Mouse (Mus musculus) right cerebral cortex, adult 18-20 months (tissue): ENCODE results near the gene Copa.

Experiments used
- DNase-seq: peaks from one replicate; pipeline ENCODE4 v3.0.0; 2022; ENCODE audit warnings: mixed read lengths

Copa gene

DNA sequence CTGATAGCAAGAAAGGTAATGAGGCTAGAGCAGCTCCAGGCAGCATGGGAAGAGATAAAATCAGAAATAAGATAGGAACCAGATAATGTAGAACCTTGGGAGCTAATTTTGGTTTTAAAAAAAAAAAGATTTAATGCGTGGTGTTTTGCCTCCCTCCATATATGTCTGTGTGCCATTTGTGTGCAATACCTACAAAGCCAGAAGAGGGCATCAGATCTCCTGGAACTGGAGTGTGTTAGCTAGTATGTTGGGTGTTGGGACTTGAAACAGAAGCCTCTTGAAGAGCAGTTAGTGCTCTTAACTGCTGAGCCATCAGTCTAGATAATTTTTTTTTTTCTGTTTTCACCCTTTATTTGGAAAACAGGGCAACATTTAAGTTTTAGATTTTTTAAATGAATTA, 61.2 kb downstream of the Copa start:
- peak; percentile 68 for DNase-seq

DNA sequence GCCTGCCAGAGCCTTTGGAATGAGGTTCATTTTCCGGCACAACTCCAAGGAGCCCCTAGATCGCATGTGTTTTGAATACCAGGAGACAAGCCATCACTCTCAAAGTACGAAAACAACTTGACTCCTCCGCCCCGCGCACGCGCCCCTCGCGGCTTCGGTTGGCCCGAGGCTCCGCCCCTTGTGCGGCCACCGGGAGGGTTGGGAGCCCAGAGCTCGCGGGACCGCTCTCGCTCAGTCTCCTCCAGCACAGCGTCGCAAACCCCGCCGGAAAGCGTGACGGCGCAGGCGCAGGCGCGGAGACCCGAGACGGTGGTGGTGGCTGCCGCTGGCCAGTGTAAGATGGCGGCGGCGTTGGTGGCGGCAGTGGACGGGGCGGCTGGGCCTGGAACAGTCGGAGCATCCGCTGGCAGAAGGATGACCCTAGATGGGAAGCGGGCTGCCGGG, 65.5 kb downstream of the Copa start, which contains the start of gene Dcaf8:
Dcaf8 (plus strand) TSS at position 250 of the 444 bp plus-strand sequence.
- peak; percentile 97 for DNase-seq

DNA sequence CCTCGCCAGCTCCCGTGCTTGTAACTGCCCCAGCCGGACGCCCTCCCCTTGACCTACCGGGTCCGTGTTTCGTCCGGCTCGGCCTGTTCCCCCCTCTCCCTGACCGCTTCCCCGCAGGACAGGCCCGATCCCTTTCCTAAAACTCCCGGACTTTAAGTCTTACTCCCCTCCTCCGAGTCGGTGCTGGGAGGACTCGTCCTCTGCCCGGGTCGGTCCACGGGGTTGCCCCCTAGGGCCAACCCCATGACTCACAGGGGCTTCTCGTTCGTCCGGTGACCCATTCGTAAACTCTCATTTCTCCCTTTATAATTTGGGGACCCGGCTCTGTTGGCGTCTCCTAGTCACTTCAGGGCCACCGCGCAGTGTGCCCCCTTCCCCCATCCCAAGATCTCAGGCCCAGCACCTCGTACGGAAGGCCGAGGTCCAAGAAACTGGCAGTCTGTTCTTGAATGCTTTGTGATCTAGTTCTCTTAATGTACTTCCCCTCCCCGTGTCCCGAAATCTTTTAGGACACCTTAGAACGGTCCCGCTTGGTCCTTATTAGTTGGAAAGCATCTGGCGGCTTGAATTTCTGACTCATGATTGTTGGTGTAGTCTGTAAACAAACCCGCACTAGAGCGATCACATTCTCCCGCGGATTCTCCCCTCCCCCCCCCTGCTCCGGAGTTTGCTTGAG, 66.1 kb downstream of the Copa start:
- peak; percentile 30 for DNase-seq

DNA sequence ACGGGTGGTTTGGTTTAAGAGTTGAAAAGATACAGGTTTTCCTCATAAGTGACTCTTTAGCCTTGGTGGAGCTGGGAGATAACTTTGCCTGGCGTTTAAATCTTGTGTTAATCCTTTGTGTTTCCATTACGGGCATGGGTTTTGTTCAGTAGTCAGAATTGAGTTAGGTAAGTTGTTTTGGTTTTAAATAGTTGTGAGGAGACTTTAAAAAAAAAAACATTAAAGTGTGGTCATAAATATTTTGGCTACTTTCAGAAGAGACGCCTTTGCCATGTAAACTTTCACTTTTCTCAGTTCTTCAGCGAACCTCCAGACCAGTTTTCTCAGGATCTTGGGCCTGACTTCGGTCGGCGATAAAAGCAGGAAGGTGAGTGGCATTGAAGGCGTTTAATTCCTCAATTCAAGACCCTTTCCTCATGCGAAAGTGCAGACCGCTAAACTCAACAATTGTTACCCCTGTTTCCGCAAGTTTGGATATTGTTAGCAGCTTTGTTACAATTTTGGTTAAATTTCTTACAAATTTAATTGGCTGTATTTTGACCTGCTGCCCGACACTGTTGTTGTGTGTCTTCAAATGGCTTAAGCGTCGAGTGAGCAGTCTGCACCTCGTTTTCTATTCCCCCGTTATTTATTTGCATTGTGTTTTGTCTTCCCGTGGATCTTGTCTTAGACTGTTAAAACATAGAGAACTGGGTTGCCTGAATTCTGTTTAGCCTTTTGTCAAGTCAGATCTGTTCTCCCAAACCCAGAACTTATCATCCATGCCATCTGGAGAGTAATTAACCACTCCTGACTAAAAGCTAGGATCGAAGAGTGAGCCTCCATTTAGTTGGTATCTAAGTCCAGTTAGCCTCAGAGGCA, 66.9 kb downstream of the Copa start:
- DNase-seq = no peak

DNA sequence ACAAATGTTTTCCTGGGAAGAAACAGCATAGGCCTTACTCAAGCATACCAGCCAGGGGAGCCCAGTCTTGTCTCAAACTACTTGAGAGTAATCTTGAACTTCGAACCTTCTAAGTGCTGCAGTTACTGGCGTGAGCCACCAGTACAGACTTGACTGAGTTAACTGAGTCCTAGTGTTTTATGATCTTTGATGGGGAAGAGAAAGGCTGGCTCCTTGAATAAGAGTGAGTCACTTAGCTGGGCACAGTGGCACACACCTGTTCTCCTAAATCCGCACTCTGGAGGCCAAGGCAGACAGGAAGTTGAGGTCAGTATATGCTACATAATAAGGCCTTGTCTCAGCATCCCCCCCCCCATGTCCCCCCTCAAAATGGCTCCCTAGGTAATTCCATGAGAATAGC, 72.2 kb downstream of the Copa start:
- DNase-seq = no peak

DNA sequence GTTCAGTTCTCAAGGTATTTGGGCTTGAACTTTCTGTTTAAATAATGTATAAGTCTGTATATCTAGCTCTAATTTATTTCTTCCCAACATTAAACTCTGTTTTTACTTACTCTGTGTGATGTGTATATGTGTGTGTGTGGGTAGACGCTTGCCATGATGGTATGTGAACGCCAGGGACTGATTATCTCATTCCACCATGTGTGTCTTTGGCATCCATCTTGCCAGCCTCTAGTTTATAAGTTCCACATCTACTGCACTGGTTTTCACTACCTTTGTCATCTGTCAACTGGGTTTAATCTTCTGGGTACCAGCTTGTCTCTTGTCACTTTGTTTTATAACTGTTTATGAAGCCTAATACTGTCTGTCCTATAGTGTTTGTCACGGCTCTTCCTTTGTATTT, 73.2 kb downstream of the Copa start:
- DNase-seq = no peak

DNA sequence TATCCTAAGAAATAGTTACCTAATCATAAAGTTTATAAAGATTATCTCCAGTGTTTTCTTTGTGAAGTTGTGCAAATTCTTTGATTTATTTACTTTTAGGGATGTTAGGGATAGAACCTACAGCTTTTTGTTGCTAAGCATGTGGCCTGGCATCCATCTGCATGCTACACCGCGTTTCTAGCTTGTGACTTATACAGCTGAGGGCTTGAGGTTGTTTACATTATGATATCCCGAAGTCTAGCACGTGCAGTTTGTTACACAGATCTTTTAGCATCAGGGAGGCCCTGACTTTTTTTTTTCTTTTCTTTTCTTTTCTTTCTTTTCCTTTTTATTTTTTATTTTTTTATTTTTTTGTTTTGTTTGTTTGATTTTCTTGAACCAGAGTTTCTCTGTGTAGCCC, 77.6 kb downstream of the Copa start:
- DNase-seq = no peak

DNA sequence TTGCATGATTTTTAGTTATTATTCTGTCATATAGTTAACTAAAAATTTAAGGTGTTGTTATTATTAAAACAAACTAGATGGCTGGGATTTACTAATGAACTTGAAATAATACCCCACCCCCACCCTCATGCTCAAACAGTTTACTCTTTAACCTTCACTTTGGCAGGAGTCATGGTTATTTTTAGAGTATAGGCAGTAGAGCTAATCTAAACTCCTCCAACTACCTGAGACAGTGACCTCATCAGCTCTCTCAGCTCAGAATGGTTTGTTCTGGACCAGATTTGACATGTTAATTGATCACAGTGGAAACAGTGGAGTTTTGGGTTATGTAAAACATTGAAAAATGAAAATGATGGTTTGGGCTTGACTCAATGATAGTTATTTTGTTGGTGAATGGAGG, 78.2 kb downstream of the Copa start:
- no peak for DNase-seq

DNA sequence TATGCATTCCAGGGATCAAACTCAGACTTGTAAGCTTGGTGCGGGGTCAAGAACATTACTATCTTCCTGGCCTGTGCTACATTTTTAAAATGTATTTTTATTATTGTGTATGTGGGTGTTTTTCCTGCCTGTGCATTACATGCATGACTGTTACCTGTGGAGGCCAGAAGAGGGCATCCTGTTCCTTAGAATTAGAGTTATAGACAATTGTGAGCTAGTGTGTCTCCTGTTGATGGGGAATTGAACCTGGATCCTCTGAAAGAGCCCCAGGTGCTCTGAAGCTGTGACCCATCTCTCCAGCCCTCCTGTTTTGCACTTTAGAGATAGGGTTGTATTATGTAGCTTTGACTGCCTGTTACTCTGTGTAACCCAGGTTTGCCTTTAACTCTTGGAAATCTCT, 79.7 kb downstream of the Copa start:
- DNase-seq = peak; percentile 43

DNA sequence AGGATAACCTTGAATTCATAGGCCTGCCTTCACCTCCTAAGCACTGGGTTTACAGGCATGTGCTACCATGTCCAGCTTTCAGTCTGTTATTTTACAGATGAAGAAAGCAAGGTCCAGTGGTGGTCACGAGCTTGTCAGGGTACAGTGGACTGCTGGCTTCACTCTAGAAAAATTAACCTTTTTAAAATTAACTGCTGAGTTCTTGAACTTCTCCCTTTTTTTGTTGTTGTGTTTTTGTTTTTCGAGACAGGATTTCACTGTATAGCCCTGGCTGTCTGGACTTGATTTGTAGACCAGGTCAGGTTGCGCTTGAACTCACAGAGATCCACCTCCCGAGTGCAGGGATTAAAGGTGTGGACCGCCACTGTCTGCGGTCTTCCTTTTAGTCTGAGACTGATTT, 80.6 kb downstream of the Copa start:
- DNase-seq = no peak

DNA sequence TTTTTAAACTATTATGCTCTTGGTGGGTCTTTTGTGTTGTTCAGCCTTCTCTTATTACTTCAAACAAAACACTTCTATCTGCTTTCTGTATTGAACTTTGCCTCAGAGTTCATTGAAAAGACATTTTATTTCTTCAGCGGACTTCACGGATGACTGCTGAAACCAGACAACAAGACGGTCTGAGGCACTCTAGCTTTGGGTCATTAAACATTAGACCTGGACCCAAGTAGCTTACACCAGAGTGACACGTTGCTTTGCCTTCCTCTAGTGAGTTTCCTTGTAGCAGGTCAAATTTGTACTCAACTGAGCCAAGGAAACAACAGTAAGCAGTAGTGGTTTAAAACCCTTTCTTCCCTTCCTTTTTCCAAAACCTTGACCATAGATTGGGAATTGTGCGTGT, 85.6 kb downstream of the Copa start:
- DNase-seq = no peak

DNA sequence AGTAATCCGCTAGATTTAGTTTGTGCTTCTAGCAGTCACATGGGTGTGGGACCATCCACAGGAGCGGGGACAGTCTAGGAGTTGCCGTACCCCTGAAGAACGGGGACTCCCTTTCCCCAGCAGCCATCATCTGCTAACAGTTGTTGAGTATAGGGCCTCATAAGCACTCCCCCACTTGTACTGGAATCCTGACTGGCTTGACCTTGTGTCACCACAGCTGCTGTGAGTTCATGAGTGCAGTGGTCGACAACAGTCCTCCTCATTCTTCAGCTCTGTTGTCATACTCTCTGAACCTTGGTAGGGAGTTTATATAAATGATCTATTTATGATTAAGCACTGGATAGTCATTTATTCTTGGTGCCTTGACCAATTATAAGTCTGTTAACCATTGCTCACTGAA, 87.5 kb downstream of the Copa start:
- no peak for DNase-seq
